Mouse (Mus musculus) CD8-positive naive resting alpha-beta T cell, adult 57 days (primary cell): ENCODE measurements around the gene Zc3hav1l. TPM values are rescaled to one million over a fixed set of nuclear protein-coding genes. Genes with fewer than 3 reads are reported as not detected.

Source experiments
- total RNA-seq: library from RNA; stranded (reverse); gene quantifications from one replicate; pipeline ENCODE4 v1.2.4, GENCODE M21; 2023

Zc3hav1l gene
- total RNA-seq, result 6.2 TPM

DNA sequence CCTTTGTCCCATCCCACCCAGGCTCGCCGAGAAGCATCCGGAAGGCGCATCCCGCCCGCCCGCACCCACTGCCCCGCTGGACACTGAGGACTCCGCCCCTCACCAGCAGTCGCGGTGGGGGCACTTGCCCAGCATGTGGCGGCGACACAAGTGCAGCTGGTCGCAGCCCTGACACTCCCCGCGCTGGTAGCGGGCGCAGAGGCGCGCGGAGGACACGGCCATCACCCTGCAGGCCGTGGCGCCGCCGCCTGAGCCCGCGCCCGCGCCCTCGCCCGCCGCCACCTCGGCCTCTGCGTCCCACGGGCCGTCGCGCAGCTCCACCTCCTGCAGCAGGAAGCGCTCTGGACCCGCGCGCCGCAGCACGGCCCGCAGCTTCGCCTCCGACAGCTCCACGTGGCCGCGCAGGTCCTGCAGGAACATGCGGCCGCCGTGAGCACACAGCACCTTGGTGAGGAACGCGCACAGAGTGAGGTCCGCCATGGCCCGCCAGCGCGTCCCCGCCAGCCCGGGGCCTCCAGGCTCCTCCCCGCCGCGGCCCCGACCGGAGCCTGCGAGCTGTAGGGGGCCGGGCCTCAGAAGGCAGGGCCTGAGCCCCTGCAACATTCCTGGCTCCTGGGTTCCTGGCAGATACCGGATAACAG, at the start of gene Zc3hav1l:
Gene Zc3hav1l (minus strand): TSS at position 499 of the 641 bp plus-strand sequence.

DNA sequence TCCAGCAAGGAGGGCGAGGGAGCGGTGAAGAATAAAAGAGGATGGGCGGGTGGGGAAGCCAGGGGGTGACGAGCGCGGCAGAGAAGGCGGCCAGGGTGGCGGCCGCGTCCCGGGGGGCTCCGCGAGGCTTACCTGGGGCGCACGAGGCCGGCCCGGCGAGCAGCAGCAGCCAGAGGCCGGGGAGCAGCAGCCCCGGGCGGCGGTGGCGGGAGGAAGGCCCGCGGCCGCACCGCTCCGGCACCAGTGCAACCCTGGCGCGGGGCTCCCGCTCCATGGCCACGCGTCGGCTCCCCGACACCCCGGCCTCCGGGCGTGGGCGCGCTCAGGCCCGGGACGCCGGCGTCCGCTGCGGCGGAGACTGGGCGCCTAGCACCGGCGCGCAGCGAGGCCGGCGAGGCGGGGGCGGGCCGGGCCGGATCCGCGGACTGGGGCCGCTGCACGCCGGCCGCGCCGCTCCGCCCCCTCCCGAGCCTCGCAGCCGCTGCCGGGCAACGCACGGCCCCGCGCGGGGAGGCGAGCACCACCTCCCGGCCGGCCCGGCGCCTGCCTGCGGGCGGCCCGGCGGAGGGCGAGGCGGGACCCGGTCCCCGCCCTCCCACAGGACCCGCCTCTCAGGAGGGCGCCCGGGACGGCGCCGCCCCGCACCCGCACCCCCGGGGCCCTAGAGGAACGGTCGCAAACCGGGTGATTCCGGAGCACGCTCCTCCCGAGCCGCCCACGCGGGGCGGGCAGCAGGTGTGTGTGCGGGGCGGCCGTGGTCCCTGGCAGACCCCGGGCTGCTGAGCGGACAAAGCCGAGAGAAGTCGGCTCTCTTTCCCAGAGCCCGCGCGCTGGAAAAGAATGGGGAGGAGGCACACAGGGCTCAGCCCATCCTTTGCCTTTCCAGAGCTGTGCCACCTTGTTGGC, 45.1 kb downstream of the Zc3hav1l start, which contains the start of gene D630045J12Rik:
Gene D630045J12Rik (minus strand): TSS at position 274 of the 906 bp plus-strand sequence.

Other genes starting within 250 kb of the Zc3hav1l start
- not detected for gene Tmem213, start 190.0 kb downstream of the Zc3hav1l start, total RNA-seq
- gene Atp6v0a4, start 174.7 kb downstream of the Zc3hav1l start, total RNA-seq, result 0.52 TPM
- not detected for gene D630045J12Rik, start 45.2 kb downstream of the Zc3hav1l start, total RNA-seq
- gene Zc3hav1, start 55.3 kb upstream of the Zc3hav1l start, total RNA-seq, result 292 TPM
- gene Ttc26, start 82.2 kb upstream of the Zc3hav1l start, total RNA-seq, result not detected
- gene Ubn2, start 134.7 kb upstream of the Zc3hav1l start, total RNA-seq, result 55.1 TPM
- 28.7 TPM for gene Fmc1, start 234.2 kb upstream of the Zc3hav1l start, total RNA-seq